Mouse (Mus musculus) kidney, adult 2 months (tissue): ENCODE data around the gene Atg7. TPM values are rescaled to one million over a fixed set of nuclear protein-coding genes. Genes with fewer than 3 reads are reported as not detected.

ENCODE experiments used
- DNase-seq: peaks from one replicate; pipeline ENCODE4 v3.0.0; 2021
- H3K27ac ChIP-seq: fragments of 200-500 bp; 2 replicates; pipeline ENCODE4 v1.5.1; 2012; ENCODE audit warnings: low read depth, low read length, control low read depth, inconsistent platforms; ENCODE audit not compliant: insufficient read depth
- H3K27me3 ChIP-seq: fragments of 200-500 bp; replicated peaks from 2 replicates; pipeline ENCODE4 v1.6.1; 2012; ENCODE audit warnings: mild to moderate bottlenecking, moderate library complexity, low read length, inconsistent platforms; ENCODE audit not compliant: control insufficient read depth, insufficient read depth
- H3K36me3 ChIP-seq: fragments of 200-500 bp; 2 replicates; pipeline ENCODE4 v1.6.1; 2012; ENCODE audit warnings: mild to moderate bottlenecking, moderate library complexity, low read length, inconsistent platforms; ENCODE audit not compliant: control insufficient read depth, insufficient read depth
- H3K4me1 ChIP-seq: fragments of 200-500 bp; 2 replicates; pipeline ENCODE4 v1.6.1; 2011; ENCODE audit warnings: low read length; ENCODE audit not compliant: control insufficient read depth, insufficient read depth
- H3K4me3 ChIP-seq: fragments of 200-500 bp; 2 replicates; pipeline ENCODE4 v1.5.1; 2011; ENCODE audit warnings: mild to moderate bottlenecking, low read depth, low read length, control low read depth; ENCODE audit not compliant: insufficient read depth
- CTCF ChIP-seq: fragments of 200-500 bp; conservative IDR thresholded peaks from 2 replicates; pipeline ENCODE4 v1.5.1; 2011; ENCODE audit warnings: low read depth, mild to moderate bottlenecking, control low read depth, low read length, moderate library complexity, mixed read lengths; ENCODE audit not compliant: insufficient read depth, insufficient read length
- POLR2A ChIP-seq: fragments of 200-500 bp; IDR thresholded peaks from one replicate; pipeline ENCODE4 v1.6.1; 2011; ENCODE audit warnings: low read depth, low read length, control low read depth
- WGBS: fragments of 180-500 bp; shearing (Covaris S2); methylation state at CpG from one replicate; pipeline ENCODE4 v1.1.7; 2018; 5-methylcytosine and 5-hydroxymethylcytosine counted together
- polyA plus RNA-seq: library from polyadenylated mRNA; depleted of rRNA; stranded (reverse); fragments of >200 nt; gene quantifications from 2 replicates; pipeline ENCODE4 v1.2.3, GENCODE M21; 2012

The Atg7 gene
- polyA plus RNA-seq, 1 experiment = 20.6 TPM

- TF ChIP-seq POLR2A (no peak), CTCF (no peak)
- Histone ChIP-seq H3K36me3 (no peaks in the 10 kb centered on the region), H3K27ac (no peak overlapping the region), H3K4me3 (no peak overlapping the region), H3K4me1 (no peaks in the 10 kb centered on the region), H3K27me3 (no peaks in the 10 kb centered on the region)
- 85% methylated on average over 3 of the region's 3 CpGs for WGBS
- DNase-seq = no peak
Observed at GRCm38 (mm10) chr6:114735054-114735453, 92.2 kb downstream of the Atg7 start.

- Histone ChIP-seq H3K27ac (no peak overlapping the region), H3K36me3 (no peaks in the 10 kb centered on the region), H3K4me1 (no peaks in the 10 kb centered on the region), H3K4me3 (no peak overlapping the region), H3K27me3 (no peaks in the 10 kb centered on the region)
- DNase-seq = no peak
- 86% methylated on average over 9 of the region's 9 CpGs for WGBS
- TF ChIP-seq POLR2A = no peak
Observed at GRCm38 (mm10) chr6:114736355-114736754, 93.5 kb downstream of the Atg7 start.

- no peak for TF ChIP-seq CTCF
- TF ChIP-seq POLR2A = no peak
- Histone ChIP-seq H3K4me3 (no peak overlapping the region), H3K36me3 (no peaks in the 10 kb centered on the region), H3K4me1 (no peaks in the 10 kb centered on the region), H3K27me3 (no peaks in the 10 kb centered on the region), H3K27ac (no peak overlapping the region)
- no peak for DNase-seq
- WGBS = 94% methylated on average over 11 of the region's 11 CpGs
Observed at GRCm38 (mm10) chr6:114737181-114737580, 94.3 kb downstream of the Atg7 start.

- no peak for DNase-seq
- Histone ChIP-seq H3K27me3 (no peaks in the 10 kb centered on the region), H3K4me1 (no peaks in the 10 kb centered on the region), H3K36me3 (no peaks in the 10 kb centered on the region), H3K4me3 (no peak overlapping the region), H3K27ac (no peak overlapping the region)
- TF ChIP-seq CTCF (no peak), POLR2A (no peak)
- WGBS = 37% methylated on average over 46 of the region's 46 CpGs
Observed at GRCm38 (mm10) chr6:114737931-114738759, 95.2 kb downstream of the Atg7 start.

- no peak for TF ChIP-seq POLR2A
- no peak for TF ChIP-seq CTCF
- 90% methylated on average over 4 of the region's 4 CpGs for WGBS
- no peaks in the 10 kb centered on the region for H3K27me3 ChIP-seq
- no peak overlapping the region for H3K4me3 ChIP-seq
- no peak for DNase-seq
- H3K36me3 ChIP-seq = no peaks in the 10 kb centered on the region
- H3K27ac ChIP-seq = no peak overlapping the region
- H3K4me1 ChIP-seq = no peaks in the 10 kb centered on the region
Observed at GRCm38 (mm10) chr6:114738760-114739112, 95.8 kb downstream of the Atg7 start.

- Histone ChIP-seq H3K36me3 (no peaks in the 10 kb centered on the region), H3K4me1 (no peaks in the 10 kb centered on the region), H3K27me3 (no peaks in the 10 kb centered on the region), H3K4me3 (no peak overlapping the region), H3K27ac (no peak overlapping the region)
- TF ChIP-seq POLR2A (no peak), CTCF (no peak)
- 92% methylated on average over 12 of the region's 12 CpGs for WGBS
- DNase-seq = no peak
Observed at GRCm38 (mm10) chr6:114742209-114743003, 99.5 kb downstream of the Atg7 start.

- TF ChIP-seq POLR2A (no peak), CTCF (no peak)
- H3K36me3 ChIP-seq = no peaks in the 10 kb centered on the region
- WGBS = 94% methylated on average over 8 of the region's 8 CpGs
- no peak overlapping the region for H3K27ac ChIP-seq
- no peak for DNase-seq
- H3K27me3 ChIP-seq = no peaks in the 10 kb centered on the region
- no peak overlapping the region for H3K4me3 ChIP-seq
- no peaks in the 10 kb centered on the region for H3K4me1 ChIP-seq
Observed at GRCm38 (mm10) chr6:114743126-114743525, 100.2 kb downstream of the Atg7 start.
